Mouse (Mus musculus): ENCODE data around the gene Metap2. TPM values are rescaled to one million over a fixed set of nuclear protein-coding genes. Genes with fewer than 3 reads are reported as not detected.
A peak's percentile ranks its signal among the peaks of the same experiment; 100 is the strongest.

Gene Metap2
- 50.6 and 76.6 TPM in 2 replicates for total RNA-seq (2014; rRNA removed)
- polyA plus RNA-seq (2015; fragmentation: Nextera tagmentation; extraction: Ambion mirVana), result 149 and 168 TPM in 2 replicates

GRCm38 (mm10) chr10:93897043-93897646, at the start of gene Metap2:
TSS of gene Metap2 (minus strand) at chr10:93897093.
- peak; percentile 31; the same call in 1 of the 2 replicates for TF ChIP-seq CTCF (IDR thresholded peaks at IDR 0.05)
- 63% methylated on average over 7 of the region's 7 CpGs for WGBS
- no peaks in the 10 kb centered on the region for H3K9me3 ChIP-seq (ENCODE audit: low read length)
- no peak within 1 kb of the TSS for H3K4me3 ChIP-seq (ENCODE audit: low read depth, low read length)
- DNase-seq (ENCODE audit: low spot score), result peak; percentile 33
- no peak within 1 kb of the TSS for H3K4me2 ChIP-seq (ENCODE audit: low read depth, low read length, poor library complexity, severe bottlenecking)
- no peaks in the 10 kb centered on the region for H3K27me3 ChIP-seq (ENCODE audit: insufficient read depth, low read length)
- no peaks in the 10 kb centered on the region for H3K36me3 ChIP-seq (ENCODE audit: insufficient read depth, low read length)
- ATAC-seq (ENCODE audit: low FRiP score), result no peak
- H3K27ac ChIP-seq (ENCODE audit: low read depth, low read length), result no peak within 1 kb of the TSS
- H3K9ac ChIP-seq (replicated peaks; ENCODE audit: low read length, poor library complexity, severe bottlenecking), result no peak within 1 kb of the TSS
- no peaks in the 10 kb centered on the region for H3K4me1 ChIP-seq (ENCODE audit: insufficient read depth, low read length)

DNA sequence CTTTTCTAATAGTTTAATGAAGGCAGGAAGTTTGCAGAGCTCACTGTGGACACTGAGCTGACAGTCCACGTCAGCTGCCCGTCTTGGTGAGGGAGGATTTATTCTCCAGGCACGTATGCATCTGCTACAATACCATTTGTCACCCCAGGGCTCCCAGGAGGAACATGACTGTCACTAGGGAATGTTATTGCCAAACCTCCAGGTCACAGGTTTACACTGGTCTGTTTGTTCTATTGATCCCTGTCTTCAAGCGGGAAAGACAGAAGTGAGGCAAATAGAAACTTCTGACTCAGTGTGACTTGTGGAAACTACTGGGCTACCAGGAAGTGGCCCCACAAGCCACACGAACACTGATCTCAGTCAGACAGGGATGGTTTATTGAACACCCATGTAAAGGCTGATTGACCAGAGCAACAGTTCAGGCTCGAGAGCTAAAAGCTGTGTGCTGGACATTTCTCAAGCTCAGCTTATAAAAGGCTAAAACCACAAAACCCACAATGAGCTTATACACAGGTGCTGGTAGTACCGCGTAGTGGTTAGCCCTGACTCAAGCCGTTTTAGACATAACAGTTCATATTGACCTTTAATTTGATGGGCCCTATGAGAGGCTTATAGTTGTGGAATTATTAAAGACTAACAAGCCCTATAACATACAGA, 49.1 kb upstream of the Metap2 start:
- H3K4me1 ChIP-seq (ENCODE audit: insufficient read depth, low read length), result no peaks in the 10 kb centered on the region
- no peak overlapping the region for H3K27ac ChIP-seq (ENCODE audit: low read depth, low read length)
- H3K36me3 ChIP-seq (ENCODE audit: insufficient read depth, low read length), result no peaks in the 10 kb centered on the region
- no peak overlapping the region for H3K4me3 ChIP-seq (ENCODE audit: low read depth, low read length)
- peak; percentile 20 for DNase-seq (ENCODE audit: low spot score)
- H3K9ac ChIP-seq (replicated peaks; ENCODE audit: low read length, poor library complexity, severe bottlenecking), result no peak overlapping the region
- no peak overlapping the region for H3K4me2 ChIP-seq (ENCODE audit: low read depth, low read length, poor library complexity, severe bottlenecking)
- no peaks in the 10 kb centered on the region for H3K9me3 ChIP-seq (ENCODE audit: low read length)
- 68% methylated on average over 9 of the region's 9 CpGs for whole genome bisulfite sequencing
- H3K27me3 ChIP-seq (ENCODE audit: insufficient read depth, low read length), result no peaks in the 10 kb centered on the region
- no peak for TF ChIP-seq CTCF (IDR thresholded peaks at IDR 0.05)
- no peak for ATAC-seq (ENCODE audit: low FRiP score)

DNA sequence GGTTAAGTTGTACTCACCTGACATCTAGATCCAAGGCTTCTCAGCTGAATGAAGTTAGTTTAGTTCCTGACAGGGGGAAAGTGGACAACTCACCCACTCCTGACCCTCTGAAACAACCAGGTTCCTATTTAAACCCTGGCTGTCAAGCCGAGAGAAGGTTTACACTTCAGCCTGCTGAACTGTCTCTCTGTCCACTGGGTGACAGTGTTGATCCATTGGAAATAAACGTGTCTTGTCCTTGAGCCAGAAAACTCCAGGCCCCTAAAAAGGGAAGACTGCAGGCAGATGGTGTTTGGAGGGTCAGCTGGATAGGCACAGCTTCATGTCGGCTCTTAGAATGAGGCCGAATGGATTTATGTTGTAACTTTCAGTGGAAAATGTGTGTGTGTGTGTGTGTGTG, 48.5 kb upstream of the Metap2 start:
- Histone ChIP-seq H3K4me2 (ENCODE audit: low read depth, low read length, poor library complexity, severe bottlenecking) (no peak overlapping the region), H3K27me3 (ENCODE audit: insufficient read depth, low read length) (no peaks in the 10 kb centered on the region), H3K36me3 (ENCODE audit: insufficient read depth, low read length) (no peaks in the 10 kb centered on the region), H3K27ac (ENCODE audit: low read depth, low read length) (no peak overlapping the region), H3K9me3 (ENCODE audit: low read length) (no peaks in the 10 kb centered on the region), H3K4me3 (ENCODE audit: low read depth, low read length) (no peak overlapping the region), H3K4me1 (ENCODE audit: insufficient read depth, low read length) (no peaks in the 10 kb centered on the region), H3K9ac (replicated peaks; ENCODE audit: low read length, poor library complexity, severe bottlenecking) (no peak overlapping the region)
- peak; percentile 90 for DNase-seq (ENCODE audit: low spot score)
- TF ChIP-seq CTCF (IDR thresholded peaks at IDR 0.05), result peak; percentile 84
- WGBS, result 34% methylated on average over 4 of the region's 4 CpGs
- ATAC-seq (ENCODE audit: low FRiP score), result no peak; the same call in 1 of the 2 replicates

DNA sequence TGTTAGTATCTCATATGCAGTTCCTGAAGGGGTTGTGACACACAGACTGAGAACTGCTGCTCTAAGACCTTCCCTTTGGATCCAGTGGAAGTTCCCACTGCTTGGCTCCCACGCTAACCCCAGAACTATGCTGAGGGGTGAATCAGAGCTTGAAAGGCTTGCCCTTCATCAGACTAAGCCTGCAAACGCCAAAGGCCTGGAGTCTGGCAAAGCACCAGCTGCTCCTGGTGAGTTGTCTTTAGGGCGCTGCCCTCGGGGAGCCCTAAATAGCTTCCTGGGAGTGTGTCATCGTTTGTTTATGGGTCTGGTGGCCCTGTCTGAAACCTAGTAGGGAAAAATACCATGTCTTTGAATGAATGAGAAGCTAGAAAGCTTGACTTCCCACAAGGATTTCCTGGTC, 47.3 kb upstream of the Metap2 start:
- Histone ChIP-seq H3K4me2 (ENCODE audit: low read depth, low read length, poor library complexity, severe bottlenecking) (no peak overlapping the region), H3K27ac (ENCODE audit: low read depth, low read length) (no peak overlapping the region), H3K9ac (replicated peaks; ENCODE audit: low read length, poor library complexity, severe bottlenecking) (no peak overlapping the region), H3K4me3 (ENCODE audit: low read depth, low read length) (no peak overlapping the region), H3K4me1 (ENCODE audit: insufficient read depth, low read length) (no peaks in the 10 kb centered on the region), H3K36me3 (ENCODE audit: insufficient read depth, low read length) (no peaks in the 10 kb centered on the region), H3K9me3 (ENCODE audit: low read length) (no peaks in the 10 kb centered on the region), H3K27me3 (ENCODE audit: insufficient read depth, low read length) (no peaks in the 10 kb centered on the region)
- 39% methylated on average over 5 of the region's 5 CpGs for WGBS
- DNase-seq (ENCODE audit: low spot score) (no peak), ATAC-seq (ENCODE audit: low FRiP score) (no peak)
- TF ChIP-seq CTCF (IDR thresholded peaks at IDR 0.05), result no peak

DNA sequence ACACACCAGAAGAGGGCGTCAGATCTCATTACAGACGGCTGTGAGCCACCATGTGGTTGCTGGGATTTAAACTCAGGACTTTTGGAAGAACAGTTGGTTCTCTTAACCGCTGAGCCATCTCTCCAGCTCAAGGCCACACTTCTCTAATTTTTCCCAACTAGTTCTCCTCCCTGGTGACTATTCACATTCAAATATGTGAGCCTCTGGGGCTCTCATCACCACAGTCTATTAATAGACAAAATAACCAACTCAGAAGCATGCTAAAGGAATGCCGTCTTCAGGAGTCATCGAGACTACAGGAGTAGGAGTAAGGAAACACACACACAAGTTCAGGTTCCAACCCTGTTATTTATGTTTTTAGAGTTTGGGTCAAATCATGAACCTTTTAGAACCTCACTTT, 43.4 kb upstream of the Metap2 start:
- no peak for ATAC-seq (ENCODE audit: low FRiP score)
- Histone ChIP-seq H3K36me3 (ENCODE audit: insufficient read depth, low read length) (no peaks in the 10 kb centered on the region), H3K9ac (replicated peaks; ENCODE audit: low read length, poor library complexity, severe bottlenecking) (no peak overlapping the region), H3K27ac (ENCODE audit: low read depth, low read length) (no peak overlapping the region), H3K4me1 (ENCODE audit: insufficient read depth, low read length) (no peaks in the 10 kb centered on the region), H3K27me3 (ENCODE audit: insufficient read depth, low read length) (no peaks in the 10 kb centered on the region), H3K9me3 (ENCODE audit: low read length) (no peaks in the 10 kb centered on the region), H3K4me2 (ENCODE audit: low read depth, low read length, poor library complexity, severe bottlenecking) (no peak overlapping the region), H3K4me3 (ENCODE audit: low read depth, low read length) (no peak overlapping the region)
- DNase-seq (ENCODE audit: low spot score), result no peak
- TF ChIP-seq CTCF (IDR thresholded peaks at IDR 0.05), result no peak
- 71% methylated on average over 5 of the region's 5 CpGs for WGBS

DNA sequence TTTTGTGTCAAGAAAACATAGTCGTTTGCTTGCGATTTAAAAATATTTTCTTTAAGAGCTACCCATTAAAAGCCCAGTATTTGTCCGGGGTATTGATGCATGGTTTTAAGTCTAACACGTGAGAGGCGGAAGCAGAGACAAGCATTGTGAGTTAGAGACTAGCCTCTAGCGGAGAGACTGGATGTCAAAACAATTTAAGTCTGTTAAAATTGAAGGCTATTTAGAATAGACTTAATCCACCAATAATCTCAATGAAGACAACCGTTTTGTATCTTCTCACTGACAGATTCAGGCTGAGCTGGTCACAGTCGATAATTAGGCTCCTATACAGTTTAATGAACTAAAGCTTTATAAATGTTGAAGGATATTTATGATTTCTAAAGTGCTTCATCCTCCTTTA, 42.8 kb upstream of the Metap2 start:
- no peak overlapping the region for H3K4me3 ChIP-seq (ENCODE audit: low read depth, low read length)
- WGBS, result 38% methylated on average over 8 of the region's 8 CpGs
- H3K27ac ChIP-seq (ENCODE audit: low read depth, low read length), result no peak overlapping the region
- ATAC-seq (ENCODE audit: low FRiP score), result no peak
- DNase-seq (ENCODE audit: low spot score), result no peak
- no peaks in the 10 kb centered on the region for H3K36me3 ChIP-seq (ENCODE audit: insufficient read depth, low read length)
- no peaks in the 10 kb centered on the region for H3K27me3 ChIP-seq (ENCODE audit: insufficient read depth, low read length)
- TF ChIP-seq CTCF (IDR thresholded peaks at IDR 0.05), result no peak
- no peak overlapping the region for H3K9ac ChIP-seq (replicated peaks; ENCODE audit: low read length, poor library complexity, severe bottlenecking)
- H3K4me2 ChIP-seq (ENCODE audit: low read depth, low read length, poor library complexity, severe bottlenecking), result no peak overlapping the region
- H3K9me3 ChIP-seq (ENCODE audit: low read length), result no peaks in the 10 kb centered on the region
- H3K4me1 ChIP-seq (ENCODE audit: insufficient read depth, low read length), result no peaks in the 10 kb centered on the region
